ENCODE assay signal across 10 mouse cellular contexts in the genomic region with DNA sequence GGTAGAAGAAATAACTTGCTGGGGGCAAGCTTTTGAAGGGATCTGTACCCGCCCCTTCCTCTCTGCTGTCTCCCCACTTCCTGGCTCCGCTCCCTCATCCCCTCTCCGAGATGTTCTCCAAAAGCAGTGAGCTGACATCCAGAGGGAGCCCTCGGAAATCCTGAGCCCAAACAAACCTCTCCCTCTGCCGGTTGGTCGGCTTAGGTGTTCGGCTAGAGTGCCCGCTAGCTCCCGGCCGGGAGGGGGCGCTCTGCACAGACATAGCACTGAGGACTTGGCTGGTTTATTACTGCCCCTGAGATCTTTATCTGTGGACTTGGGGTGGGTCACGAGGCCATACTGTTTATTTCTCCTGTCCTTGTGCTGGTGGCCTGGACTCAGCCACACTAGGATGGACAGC. TPM values are rescaled to one million over a fixed set of nuclear protein-coding genes. Genes with fewer than 3 reads are reported as not detected.
A peak's percentile ranks its signal among the peaks of the same experiment; 100 is the strongest.
DNase-seq lines count a peak whose midpoint lies in the region; ATAC-seq and TF ChIP-seq lines count a peak whose summit lies in the region.
"Had no signal": no experiment of that assay in that cellular context is flagged by ENCODE, and none has a peak within 500 bp of the region (broad histone marks: within the 10 kb centered on the region; RNA-seq: fewer than 3 reads in every experiment).

No protein-coding gene starts in this region.

- no peaks in the 10 kb centered on the region for H3K27me3 ChIP-seq in spleen, adult 2 months (ENCODE audit: control insufficient read depth, insufficient read depth, low read length)
- no peaks in the 10 kb centered on the region for H3K27me3 ChIP-seq in liver, embryonic 14.5 days (ENCODE audit: control insufficient read depth, insufficient read depth, low read length)
- H3K27me3 ChIP-seq in stomach, postnatal 0 days (ENCODE audit: control insufficient read depth, insufficient read depth, low read length): no peaks in the 10 kb centered on the region
- H3K27me3 ChIP-seq in forebrain, embryonic 16.5 days (replicated peaks; ENCODE audit: control insufficient read depth, insufficient read depth, low read length): no peaks in the 10 kb centered on the region

- no peak overlapping the region for H3K4me3 ChIP-seq in spleen, adult 2 months (ENCODE audit: extremely low read depth, insufficient read depth, insufficient read length)
- no peak overlapping the region for H3K4me3 ChIP-seq in liver, embryonic 14.5 days (ENCODE audit: insufficient read depth in 1 of 2, low read depth in 2 of 2, low read length in 2 of 2)
- no peak overlapping the region for H3K4me3 ChIP-seq in stomach, postnatal 0 days (ENCODE audit: low read depth, low read length)
- H3K4me3 ChIP-seq in forebrain, embryonic 16.5 days (replicated peaks; ENCODE audit: low read length): no peak overlapping the region

- no peak for TF ChIP-seq POLR2A in spleen, adult 2 months (IDR thresholded peaks at IDR 0.05; ENCODE audit: low read depth, low read length)

- no peaks in the 10 kb centered on the region for H3K9me3 ChIP-seq in liver, embryonic 14.5 days (ENCODE audit: control insufficient read depth, low read length)
- no peaks in the 10 kb centered on the region for H3K9me3 ChIP-seq in stomach, postnatal 0 days (ENCODE audit: control insufficient read depth, low read length)
- no peaks in the 10 kb centered on the region for H3K9me3 ChIP-seq in forebrain, embryonic 16.5 days (ENCODE audit: control insufficient read depth, low read length)

- no peaks in the 10 kb centered on the region for H3K4me1 ChIP-seq in spleen, adult 2 months (ENCODE audit: control insufficient read depth, insufficient read depth, insufficient read length)
- no peaks in the 10 kb centered on the region; a peak in 1 of 4 replicates for H3K4me1 ChIP-seq in liver, embryonic 14.5 days (replicated peaks; ENCODE audit: control insufficient read depth in 2 of 2, insufficient read depth in 2 of 2, low read length in 1 of 2)
- peaks cover 3% of the 10 kb centered on the region for H3K4me1 ChIP-seq in stomach, postnatal 0 days (replicated peaks; ENCODE audit: control insufficient read depth, insufficient read depth)
- peaks cover 3% of the 10 kb centered on the region; the same call in 1 of the 2 replicates for H3K4me1 ChIP-seq in forebrain, embryonic 16.5 days (replicated peaks; ENCODE audit: control insufficient read depth, insufficient read depth, low read length)

- 55% methylated on average over 12 of the region's 12 CpGs for WGBS in spleen, adult 2 months
- WGBS in liver, embryonic 14.5 days (ENCODE audit: insufficient replicate concordance): 23% methylated on average over 12 of the region's 12 CpGs
- 43% methylated on average over 12 of the region's 12 CpGs for WGBS in stomach, postnatal 0 days
- WGBS in forebrain, embryonic 16.5 days: 57% methylated on average over 12 of the region's 12 CpGs

- TF ChIP-seq CTCF in spleen, adult 2 months (IDR thresholded peaks at IDR 0.05; ENCODE audit: extremely low read depth, insufficient read depth, insufficient read length, insufficient replicate concordance): peak; percentile 19; the same call in 1 of the 2 replicates
- TF ChIP-seq CTCF in liver, embryonic 14.5 days (IDR thresholded peaks at IDR 0.05; ENCODE audit: low read depth): peak; percentile 73
- peak; percentile 78 for TF ChIP-seq CTCF in stomach, postnatal 0 days (IDR thresholded peaks at IDR 0.05; ENCODE audit: low read depth)

- no peak for ATAC-seq in liver, embryonic 14.5 days (ENCODE audit: insufficient read depth)
- 0 out of 2 replicates have a peak, but pooled peaks have one; percentile 4 for ATAC-seq in stomach, postnatal 0 days (ENCODE audit: low FRiP score, low TSS enrichment)
- no peak for ATAC-seq in forebrain, embryonic 16.5 days
- no peak for ATAC-seq in megakaryocyte, adult 5-6 weeks (ENCODE audit: poor library complexity, severe bottlenecking)

- no peak overlapping the region for H3K27ac ChIP-seq in spleen, adult 2 months (ENCODE audit: insufficient read depth, low read length)
- no peak overlapping the region for H3K27ac ChIP-seq in liver, embryonic 14.5 days
- H3K27ac ChIP-seq in stomach, postnatal 0 days (replicated peaks): peak overlapping the region; percentile 67
- H3K27ac ChIP-seq in forebrain, embryonic 16.5 days (ENCODE audit: low read length): no peak overlapping the region

- DNase-seq in adrenal gland, postnatal 25 days: peak; percentile 28
- no peak for DNase-seq in adrenal gland, adult 18-20 months (ENCODE audit: low spot score in 2 of 2)
- DNase-seq in spleen, adult 2 months (ENCODE audit: low read depth in 1 of 2, low spot score in 2 of 2): no peak
- DNase-seq in spleen, postnatal 4 days (ENCODE audit: low spot score in 2 of 2): no peak
- no peak for DNase-seq in liver, embryonic 14.5 days (ENCODE audit: low read depth in 3 of 3, low spot score in 3 of 3)
- DNase-seq in stomach, postnatal 0 days (ENCODE audit: low spot score): peak; percentile 76

- H3K4me2 ChIP-seq in liver, embryonic 14.5 days (ENCODE audit: low read depth): no peak overlapping the region
- H3K4me2 ChIP-seq in stomach, postnatal 0 days (replicated peaks; ENCODE audit: low read depth): no peak overlapping the region
- H3K4me2 ChIP-seq in forebrain, embryonic 16.5 days (ENCODE audit: low read length): no peak overlapping the region

- no peak for TF ChIP-seq EP300 in liver, embryonic 14.5 days (IDR thresholded peaks at IDR 0.05; ENCODE audit: low read depth)
- no peak for TF ChIP-seq EP300 in stomach, postnatal 0 days (optimal IDR thresholded peaks at IDR 0.05)

- no peak overlapping the region for H3K9ac ChIP-seq in liver, embryonic 14.5 days (replicated peaks)
- no peak overlapping the region for H3K9ac ChIP-seq in stomach, postnatal 0 days (ENCODE audit: low read length)
- H3K9ac ChIP-seq in forebrain, embryonic 16.5 days (replicated peaks; ENCODE audit: low read depth, low read length): no peak overlapping the region

- no peaks in the 10 kb centered on the region for H3K36me3 ChIP-seq in spleen, adult 2 months (ENCODE audit: control insufficient read depth, insufficient read depth, low read length)
- H3K36me3 ChIP-seq in liver, embryonic 14.5 days (replicated peaks; ENCODE audit: control insufficient read depth, insufficient read depth, low read depth): no peaks in the 10 kb centered on the region
- no peaks in the 10 kb centered on the region for H3K36me3 ChIP-seq in stomach, postnatal 0 days (ENCODE audit: control insufficient read depth, insufficient read depth, low read length)
- H3K36me3 ChIP-seq in forebrain, embryonic 16.5 days (ENCODE audit: control insufficient read depth, insufficient read depth): no peaks in the 10 kb centered on the region

RNA-seq across cellular contexts. Expression of a gene that starts 3.1 kb away (rescaled TPM):
- 4.6 and 6.1 TPM in 2 replicates for total RNA-seq in adrenal gland, postnatal 25 days (2021)
- total RNA-seq in adrenal gland, adult 18-20 months (2021): 10 to 100 TPM in 1 of 2 experiments, 1 to 10 TPM in 1; 8.9 to 12.2 TPM
- 5.8 and 11.8 TPM in 2 replicates for polyA plus RNA-seq in spleen, adult 2 months (2012; rRNA removed)
- 0.95 and 0.99 TPM in 2 replicates for polyA plus RNA-seq in liver, embryonic 14.5 days (2012; rRNA removed)
- 1.3 and 2.1 TPM in 2 replicates for polyA plus RNA-seq in liver, embryonic 14.5 days (2014; fragmentation: Nextera tagmentation; extraction: Ambion mirVana)
- polyA plus RNA-seq in stomach, postnatal 0 days (2015; fragmentation: Nextera tagmentation; extraction: Ambion mirVana): 58.0 and 61.0 TPM in 2 replicates
- polyA plus RNA-seq in forebrain, embryonic 16.5 days (2015; fragmentation: Nextera tagmentation; extraction: Ambion mirVana): 3.5 and 4.2 TPM in 2 replicates
- not detected in 2 replicates for total RNA-seq in megakaryocyte, adult 5-6 weeks (2015)
- not detected in 2 replicates for total RNA-seq in megakaryocyte, adult 5-6 weeks (2017)

RNA-seq across cellular contexts. Expression of a gene that starts 30.5 kb away (rescaled TPM):
- 0.67 and 0.95 TPM in 2 replicates for total RNA-seq in adrenal gland, postnatal 25 days (2021)
- total RNA-seq in adrenal gland, adult 18-20 months (2021): under 1 TPM; 0.13 to 0.56 TPM
- polyA plus RNA-seq in spleen, adult 2 months (2012; rRNA removed): 0.28 and 0.36 TPM in 2 replicates
- 0.08 and 0.11 TPM in 2 replicates for polyA plus RNA-seq in liver, embryonic 14.5 days (2012; rRNA removed)
- polyA plus RNA-seq in liver, embryonic 14.5 days (2014; fragmentation: Nextera tagmentation; extraction: Ambion mirVana): 0.08 and 0.10 TPM in 2 replicates
- polyA plus RNA-seq in stomach, postnatal 0 days (2015; fragmentation: Nextera tagmentation; extraction: Ambion mirVana): 7.7 and 8.8 TPM in 2 replicates
- 0.06 and 0.14 TPM in 2 replicates for polyA plus RNA-seq in forebrain, embryonic 16.5 days (2015; fragmentation: Nextera tagmentation; extraction: Ambion mirVana)
- total RNA-seq in megakaryocyte, adult 5-6 weeks (2015): not detected in 2 replicates
- not detected in 2 replicates for total RNA-seq in megakaryocyte, adult 5-6 weeks (2017)

RNA-seq across cellular contexts. Expression of a gene that starts 33.8 kb away (rescaled TPM):
- total RNA-seq in adrenal gland, postnatal 25 days (2021): 0.30 and 0.52 TPM in 2 replicates
- under 1 TPM; 0.60 to 0.61 TPM for total RNA-seq in adrenal gland, adult 18-20 months (2021)
- polyA plus RNA-seq in spleen, adult 2 months (2012; rRNA removed): 0.13 and 0.16 TPM in 2 replicates
- polyA plus RNA-seq in liver, embryonic 14.5 days (2012; rRNA removed): not detected in 2 replicates
- polyA plus RNA-seq in liver, embryonic 14.5 days (2014; fragmentation: Nextera tagmentation; extraction: Ambion mirVana): not detected in 2 replicates
- polyA plus RNA-seq in stomach, postnatal 0 days (2015; fragmentation: Nextera tagmentation; extraction: Ambion mirVana): 0.49 and 0.52 TPM in 2 replicates
- polyA plus RNA-seq in forebrain, embryonic 16.5 days (2015; fragmentation: Nextera tagmentation; extraction: Ambion mirVana): not detected in 2 replicates
- not detected in 2 replicates for total RNA-seq in megakaryocyte, adult 5-6 weeks (2015)
- total RNA-seq in megakaryocyte, adult 5-6 weeks (2017): not detected in 2 replicates

RNA-seq across cellular contexts. Expression of a gene that starts 56.7 kb away (rescaled TPM):
- total RNA-seq in adrenal gland, postnatal 25 days (2021): not detected in 2 replicates
- total RNA-seq in adrenal gland, adult 18-20 months (2021): not detected
- not detected in 2 replicates for polyA plus RNA-seq in spleen, adult 2 months (2012; rRNA removed)
- not detected in 2 replicates for polyA plus RNA-seq in liver, embryonic 14.5 days (2012; rRNA removed)
- polyA plus RNA-seq in liver, embryonic 14.5 days (2014; fragmentation: Nextera tagmentation; extraction: Ambion mirVana): not detected in 2 replicates
- not detected in 2 replicates for polyA plus RNA-seq in stomach, postnatal 0 days (2015; fragmentation: Nextera tagmentation; extraction: Ambion mirVana)
- not detected in 2 replicates for polyA plus RNA-seq in forebrain, embryonic 16.5 days (2015; fragmentation: Nextera tagmentation; extraction: Ambion mirVana)
- total RNA-seq in megakaryocyte, adult 5-6 weeks (2015): not detected in 2 replicates
- not detected in 2 replicates for total RNA-seq in megakaryocyte, adult 5-6 weeks (2017)
- total RNA-seq: left cerebral cortex, postnatal 10 days had no signal
- polyA plus RNA-seq: neural tube, embryonic 11.5 days had no signal

Comparison
In these comparisons a context has a peak if more than half of its experiments do, and no peak if none do; other contexts are left out.
1. DNase-seq: peak in adrenal gland, postnatal 25 days (single experiment) and stomach, postnatal 0 days (single experiment); none in adrenal gland, adult 18-20 months (0 of 2), spleen, adult 2 months (0 of 2), spleen, postnatal 4 days (0 of 2) and liver, embryonic 14.5 days (0 of 3).
2. CTCF ChIP-seq: peak in every context shown above with its lines; median percentile 78 in stomach, postnatal 0 days; 73 in liver, embryonic 14.5 days; 19 in spleen, adult 2 months.